Mouse (Mus musculus): ENCODE data around the gene Gm6217. TPM values are rescaled to one million over a fixed set of nuclear protein-coding genes. Genes with fewer than 3 reads are reported as not detected.

Gm6217 gene
- total RNA-seq, 4 experiments from 2014 or later = not detected

Other genes starting within 250 kb of the Gm6217 start
- gene Mff, start 206.5 kb downstream of the Gm6217 start, total RNA-seq (2022) = 100 to 1,000 TPM; 124 to 153 (median 137) TPM
- not detected for gene Tm4sf20, start 162.9 kb downstream of the Gm6217 start, total RNA-seq (2022)
- gene Gm47791, start 160.2 kb downstream of the Gm6217 start, total RNA-seq (2022) = not detected
- 10 to 100 TPM; 42.8 to 63.0 (median 58.2) TPM for gene Agfg1, start 91.9 kb downstream of the Gm6217 start, total RNA-seq (2022)
- gene A030005L19Rik, start 18.1 kb downstream of the Gm6217 start, total RNA-seq (2022) = 1 to 10 TPM in 1 of 4 experiments, under 1 TPM in 2, not detected in 1; 0.44 to 1.0 (median 0.62) TPM
- not detected for gene A030014E15Rik, start 6.5 kb downstream of the Gm6217 start, total RNA-seq (2022)
- not detected for gene A030003K21Rik, start 12.0 kb upstream of the Gm6217 start, total RNA-seq (2022)
- not detected for gene Gm7544, start 24.6 kb upstream of the Gm6217 start, total RNA-seq (2022)
- gene Gm47955, start 28.9 kb upstream of the Gm6217 start, total RNA-seq (2022) = not detected
- not detected for gene Gm47959, start 69.1 kb upstream of the Gm6217 start, total RNA-seq (2022)
- under 1 TPM in 2 of 4 experiments, not detected in 2; 0.15 to 0.18 TPM for gene Slc19a3, start 107.0 kb upstream of the Gm6217 start, total RNA-seq (2022)
- gene Krtap28-10, start 111.1 kb upstream of the Gm6217 start, total RNA-seq (2022) = not detected
- not detected for gene Gm47969, start 113.5 kb upstream of the Gm6217 start, total RNA-seq (2022)
- not detected for gene A030005K14Rik, start 128.0 kb upstream of the Gm6217 start, total RNA-seq (2022)
- gene Krtap28-13, start 129.5 kb upstream of the Gm6217 start, total RNA-seq (2022) = not detected
- not detected for gene Ccl20, start 185.4 kb upstream of the Gm6217 start, total RNA-seq (2022)
- not detected for gene Daw1, start 228.4 kb upstream of the Gm6217 start, total RNA-seq (2022)

Measured in adrenal gland, adult 8-10 months (tissue).